Mouse (Mus musculus): ENCODE measurements around the gene Ifna5. TPM values are rescaled to one million over a fixed set of nuclear protein-coding genes. Genes with fewer than 3 reads are reported as not detected.
A peak's percentile ranks its signal among the peaks of the same experiment; 100 is the strongest.

Gene Ifna5
- polyA plus RNA-seq, 1 experiment from 2014 or later = not detected

GRCm38 (mm10) chr4:88851026-88851763 lies 15.9 kb downstream of the Ifna5 start:
- H3K4me2 ChIP-seq (ENCODE audit: low read depth, low read length) = no peak overlapping the region
- H3K36me3 ChIP-seq (ENCODE audit: control insufficient read depth, insufficient read depth, low read length) = no peaks in the 10 kb centered on the region
- H3K27me3 ChIP-seq (ENCODE audit: control insufficient read depth, insufficient read depth, low read depth, low read length) = no peaks in the 10 kb centered on the region
- H3K27ac ChIP-seq (ENCODE audit: low read length) = no peak overlapping the region
- H3K9ac ChIP-seq (ENCODE audit: low read length) = no peak overlapping the region
- H3K9me3 ChIP-seq (ENCODE audit: control insufficient read depth, low read length) = no peaks in the 10 kb centered on the region
- ATAC-seq (ENCODE audit: low read depth) = no peak
- 59% methylated on average over 4 of the region's 4 CpGs for WGBS
- no peak overlapping the region for H3K4me3 ChIP-seq (ENCODE audit: low read length)
- no peaks in the 10 kb centered on the region for H3K4me1 ChIP-seq (replicated peaks; ENCODE audit: control insufficient read depth, insufficient read depth, low read length)

DNA sequence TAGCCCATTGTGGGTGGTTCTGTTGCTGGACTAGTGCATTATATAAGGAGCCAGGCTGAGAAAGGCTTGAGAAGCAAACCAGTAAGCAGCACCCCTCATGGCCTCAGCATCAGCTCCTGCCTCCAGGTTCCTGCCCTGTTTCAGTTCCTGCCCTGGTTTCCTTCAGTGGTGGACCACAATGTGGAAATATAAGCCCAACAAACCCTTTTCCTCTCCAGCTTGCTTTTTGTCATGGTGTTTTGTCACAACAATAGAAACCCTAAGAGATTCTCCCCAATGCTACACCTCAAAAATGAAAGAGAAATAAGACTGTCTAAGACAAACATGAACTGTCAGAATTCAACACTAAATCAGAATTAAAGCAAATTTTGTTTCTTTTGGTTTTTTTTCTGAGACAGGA lies 23.9 kb downstream of the Ifna5 start:
- Histone ChIP-seq H3K27ac (ENCODE audit: low read length) (no peak overlapping the region), H3K36me3 (ENCODE audit: control insufficient read depth, insufficient read depth, low read length) (no peaks in the 10 kb centered on the region), H3K4me3 (ENCODE audit: low read length) (no peak overlapping the region), H3K27me3 (ENCODE audit: control insufficient read depth, insufficient read depth, low read depth, low read length) (peaks cover 7% of the 10 kb centered on the region; the same call in 1 of the 2 replicates), H3K9ac (ENCODE audit: low read length) (no peak overlapping the region), H3K4me1 (replicated peaks; ENCODE audit: control insufficient read depth, insufficient read depth, low read length) (no peaks in the 10 kb centered on the region), H3K4me2 (ENCODE audit: low read depth, low read length) (no peak overlapping the region), H3K9me3 (ENCODE audit: control insufficient read depth, low read length) (no peaks in the 10 kb centered on the region)
- ATAC-seq (ENCODE audit: low read depth) = no peak

DNA sequence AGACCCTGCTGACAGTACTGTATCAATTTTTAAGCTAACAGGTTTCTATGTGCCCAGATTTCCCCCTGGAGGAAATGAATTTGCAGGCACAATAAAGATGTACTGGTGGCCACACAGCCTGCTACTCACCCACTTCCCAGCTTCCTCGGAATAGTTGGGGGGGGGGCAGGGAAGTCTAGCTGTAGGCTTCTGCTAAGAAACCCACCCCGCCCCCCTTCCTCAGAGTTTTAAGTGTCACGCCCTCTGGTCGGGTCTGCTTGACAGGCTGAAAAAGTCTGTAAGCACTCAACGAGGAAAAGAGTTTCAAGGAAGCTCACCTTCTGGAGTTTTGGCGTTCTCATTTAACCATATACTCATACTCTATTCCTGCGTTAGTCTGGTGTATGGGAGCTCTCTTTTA lies 28.0 kb downstream of the Ifna5 start:
- no peak overlapping the region for H3K9ac ChIP-seq (ENCODE audit: low read length)
- no peaks in the 10 kb centered on the region for H3K9me3 ChIP-seq (ENCODE audit: control insufficient read depth, low read length)
- peaks cover 21% of the 10 kb centered on the region; the same call in 1 of the 2 replicates for H3K27me3 ChIP-seq (ENCODE audit: control insufficient read depth, insufficient read depth, low read depth, low read length)
- H3K4me1 ChIP-seq (replicated peaks; ENCODE audit: control insufficient read depth, insufficient read depth, low read length) = peaks cover 4% of the 10 kb centered on the region
- ATAC-seq (ENCODE audit: low read depth) = no peak
- no peaks in the 10 kb centered on the region for H3K36me3 ChIP-seq (ENCODE audit: control insufficient read depth, insufficient read depth, low read length)
- 8% methylated on average over 7 of the region's 7 CpGs for WGBS
- H3K27ac ChIP-seq (ENCODE audit: low read length) = no peak overlapping the region
- no peak overlapping the region for H3K4me2 ChIP-seq (ENCODE audit: low read depth, low read length)
- H3K4me3 ChIP-seq (ENCODE audit: low read length) = no peak overlapping the region

DNA sequence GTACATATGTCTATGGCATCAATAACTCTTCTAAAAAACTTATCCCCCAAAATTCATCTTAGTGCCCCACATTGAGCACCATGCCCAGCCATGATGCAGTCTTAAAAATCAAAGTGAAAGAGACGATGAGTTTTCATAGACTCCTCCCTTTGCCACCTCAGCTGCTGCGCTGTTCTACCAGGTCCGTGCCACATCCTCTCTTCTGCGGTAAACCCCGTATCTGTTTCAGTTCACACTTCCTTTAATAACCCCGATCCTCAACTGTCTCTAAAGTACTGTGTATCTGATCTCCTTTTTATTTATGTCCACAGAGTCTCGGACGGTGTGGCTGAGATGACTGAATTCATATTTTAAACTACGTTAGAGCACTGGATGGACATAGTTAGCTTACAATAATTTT lies 29.3 kb downstream of the Ifna5 start:
- Histone ChIP-seq H3K27me3 (ENCODE audit: control insufficient read depth, insufficient read depth, low read depth, low read length) (peaks cover 21% of the 10 kb centered on the region; the same call in 1 of the 2 replicates), H3K4me2 (ENCODE audit: low read depth, low read length) (0 out of 2 replicates have a peak overlapping the region, but pooled peaks have one; percentile 3), H3K27ac (ENCODE audit: low read length) (no peak overlapping the region), H3K9ac (ENCODE audit: low read length) (no peak overlapping the region), H3K36me3 (ENCODE audit: control insufficient read depth, insufficient read depth, low read length) (no peaks in the 10 kb centered on the region), H3K4me3 (ENCODE audit: low read length) (no peak overlapping the region), H3K9me3 (ENCODE audit: control insufficient read depth, low read length) (no peaks in the 10 kb centered on the region), H3K4me1 (replicated peaks; ENCODE audit: control insufficient read depth, insufficient read depth, low read length) (peaks cover 6% of the 10 kb centered on the region)
- no peak for ATAC-seq (ENCODE audit: low read depth)
- WGBS = 39% methylated on average over 9 of the region's 9 CpGs

DNA sequence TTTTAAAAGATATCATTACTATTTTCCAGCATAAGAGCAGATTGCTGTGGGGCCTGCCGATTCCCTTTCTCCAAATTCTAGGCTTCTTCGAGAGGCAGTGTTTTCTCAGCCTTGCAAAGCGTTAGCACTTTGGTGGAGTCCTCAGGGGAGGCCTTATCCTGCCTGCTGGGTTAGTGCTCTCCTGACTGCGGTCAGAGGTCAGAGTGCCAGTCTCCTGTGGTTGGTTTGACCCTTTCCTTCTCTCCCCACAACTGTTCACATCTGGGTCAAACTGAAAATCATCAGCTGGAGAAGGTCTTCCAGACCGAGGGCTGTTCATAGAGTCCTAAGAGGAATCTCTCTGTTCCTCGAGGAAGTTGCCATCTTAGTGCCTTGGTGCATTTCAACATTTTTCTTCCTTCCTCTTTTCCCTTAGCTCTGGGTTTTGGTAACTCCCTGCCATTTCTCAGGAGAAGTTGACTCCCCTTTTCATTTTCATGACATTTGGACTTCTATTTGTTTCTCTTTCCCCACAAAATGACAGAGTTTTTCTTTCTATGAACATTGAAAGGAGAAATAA lies 29.8 kb downstream of the Ifna5 start:
- Histone ChIP-seq H3K9ac (ENCODE audit: low read length) (no peak overlapping the region), H3K9me3 (ENCODE audit: control insufficient read depth, low read length) (no peaks in the 10 kb centered on the region), H3K4me2 (ENCODE audit: low read depth, low read length) (no peak overlapping the region), H3K27me3 (ENCODE audit: control insufficient read depth, insufficient read depth, low read depth, low read length) (peaks cover 21% of the 10 kb centered on the region; the same call in 1 of the 2 replicates), H3K27ac (ENCODE audit: low read length) (no peak overlapping the region), H3K36me3 (ENCODE audit: control insufficient read depth, insufficient read depth, low read length) (no peaks in the 10 kb centered on the region), H3K4me1 (replicated peaks; ENCODE audit: control insufficient read depth, insufficient read depth, low read length) (peaks cover 6% of the 10 kb centered on the region), H3K4me3 (ENCODE audit: low read length) (no peak overlapping the region)
- no peak for ATAC-seq (ENCODE audit: low read depth)
- WGBS = 42% methylated on average over 6 of the region's 6 CpGs

DNA sequence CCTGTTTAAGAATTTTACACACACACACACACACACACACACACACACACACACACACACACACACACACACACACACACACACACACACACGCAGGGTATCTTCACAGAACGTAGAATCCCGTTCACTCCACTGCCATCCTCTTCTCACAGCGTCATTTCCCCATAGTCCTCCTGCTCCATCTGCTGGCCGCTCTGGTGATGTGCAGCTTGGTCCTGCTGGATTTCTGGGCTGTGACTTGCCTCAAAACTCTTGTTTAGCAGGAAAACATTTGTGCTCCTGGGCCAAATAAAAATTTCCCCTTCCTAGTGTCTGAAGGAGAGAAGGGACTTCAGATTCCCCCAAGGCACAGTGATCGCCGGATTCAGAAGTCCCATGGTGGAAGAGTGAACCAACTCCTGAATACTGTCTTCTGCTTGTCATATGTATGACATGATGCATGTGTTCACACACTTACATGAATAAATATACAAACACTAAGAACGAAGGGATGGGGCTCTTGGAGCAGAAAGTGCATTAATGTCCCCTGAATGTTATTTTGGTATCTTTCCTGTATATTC lies 32.1 kb downstream of the Ifna5 start:
- Histone ChIP-seq H3K4me2 (ENCODE audit: low read depth, low read length) (peak overlapping the region; percentile 67), H3K9ac (ENCODE audit: low read length) (no peak overlapping the region), H3K27me3 (ENCODE audit: control insufficient read depth, insufficient read depth, low read depth, low read length) (peaks cover 21% of the 10 kb centered on the region; the same call in 1 of the 2 replicates), H3K4me1 (replicated peaks; ENCODE audit: control insufficient read depth, insufficient read depth, low read length) (peaks cover 6% of the 10 kb centered on the region), H3K9me3 (ENCODE audit: control insufficient read depth, low read length) (no peaks in the 10 kb centered on the region), H3K27ac (ENCODE audit: low read length) (no peak overlapping the region), H3K4me3 (ENCODE audit: low read length) (peak overlapping the region; percentile 46), H3K36me3 (ENCODE audit: control insufficient read depth, insufficient read depth, low read length) (no peaks in the 10 kb centered on the region)
- WGBS = 2% methylated on average over 8 of the region's 8 CpGs
- ATAC-seq (ENCODE audit: low read depth) = peak; percentile 70

- no peaks in the 10 kb centered on the region for H3K9me3 ChIP-seq (ENCODE audit: control insufficient read depth, low read length)
- peaks cover 14% of the 10 kb centered on the region; the same call in 1 of the 2 replicates for H3K27me3 ChIP-seq (ENCODE audit: control insufficient read depth, insufficient read depth, low read depth, low read length)
- H3K9ac ChIP-seq (ENCODE audit: low read length) = peak overlapping the region; percentile 31
- H3K4me2 ChIP-seq (ENCODE audit: low read depth, low read length) = peak overlapping the region; percentile 67
- WGBS = 6% methylated on average over 31 of the region's 31 CpGs
- H3K36me3 ChIP-seq (ENCODE audit: control insufficient read depth, insufficient read depth, low read length) = no peaks in the 10 kb centered on the region
- no peak overlapping the region for H3K27ac ChIP-seq (ENCODE audit: low read length)
- H3K4me3 ChIP-seq (ENCODE audit: low read length) = peak overlapping the region; percentile 46
- peak; percentile 56 for ATAC-seq (ENCODE audit: low read depth)
- H3K4me1 ChIP-seq (replicated peaks; ENCODE audit: control insufficient read depth, insufficient read depth, low read length) = peaks cover 6% of the 10 kb centered on the region
These were observed 32.9 kb downstream of the Ifna5 start for GRCm38 (mm10) chr4:88867926-88868911.

DNA sequence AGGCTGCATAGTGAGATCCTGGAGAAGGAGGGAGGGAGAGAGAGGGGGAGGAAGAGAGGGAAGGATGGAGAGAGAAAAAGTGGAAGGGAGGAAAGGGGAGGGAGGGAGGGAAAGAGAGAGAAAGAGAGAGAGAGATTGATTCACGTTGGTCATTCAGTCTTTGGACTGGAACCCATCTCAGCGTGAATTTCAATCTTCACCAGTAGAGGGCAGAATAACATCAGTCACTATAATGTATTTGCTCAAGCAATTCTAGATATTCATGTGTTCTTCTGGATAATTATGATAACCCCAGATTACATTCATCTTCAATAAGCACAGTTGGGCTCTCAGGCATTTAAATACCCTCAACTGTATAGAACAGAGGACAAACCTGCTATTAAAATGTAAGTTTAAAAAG lies 37.4 kb downstream of the Ifna5 start:
- Histone ChIP-seq H3K4me2 (ENCODE audit: low read depth, low read length) (no peak overlapping the region), H3K27ac (ENCODE audit: low read length) (no peak overlapping the region), H3K36me3 (ENCODE audit: control insufficient read depth, insufficient read depth, low read length) (no peaks in the 10 kb centered on the region), H3K4me1 (replicated peaks; ENCODE audit: control insufficient read depth, insufficient read depth, low read length) (peaks cover 4% of the 10 kb centered on the region), H3K4me3 (ENCODE audit: low read length) (no peak overlapping the region), H3K27me3 (ENCODE audit: control insufficient read depth, insufficient read depth, low read depth, low read length) (no peaks in the 10 kb centered on the region; the same call in 1 of the 2 replicates), H3K9ac (ENCODE audit: low read length) (no peak overlapping the region), H3K9me3 (ENCODE audit: control insufficient read depth, low read length) (no peaks in the 10 kb centered on the region)
- ATAC-seq (ENCODE audit: low read depth) = no peak
- 0% methylated on average over 2 of the region's 2 CpGs for WGBS

Measured in lung, embryonic 16.5 days (tissue).